Mouse (Mus musculus) kidney, adult 9 months (tissue): ENCODE data around the gene Slc30a3.
"Not testable (repeated sequence)": the region's sequence is repeated elsewhere in the genome, so short reads cannot be mapped to it uniquely, and the experiment has no call there.

Experiments used
- DNase-seq: peaks from one replicate; pipeline ENCODE4 v3.0.0; 2022

Gene Slc30a3

GRCm38 (mm10) chr5:31048763-31049641 is 59.0 kb downstream of the Slc30a3 start, which contains the start of gene Slc5a6:
Slc5a6 (minus strand) TSS chr5:31048924.
- peak; percentile 66 for DNase-seq

- peak; percentile 99 for DNase-seq
Observed at GRCm38 (mm10) chr5:31047848-31048762, 59.9 kb downstream of the Slc30a3 start, which contains the start of gene Atraid. Atraid (plus strand) TSS chr5:31048312.

- no peak for DNase-seq
Observed at GRCm38 (mm10) chr5:31047074-31047473, 61.0 kb downstream of the Slc30a3 start.

GRCm38 (mm10) chr5:31046416-31046815 is 61.6 kb downstream of the Slc30a3 start:
- DNase-seq, result no peak

- peak; percentile 38 for DNase-seq
Observed at GRCm38 (mm10) chr5:31038171-31038845, 69.7 kb downstream of the Slc30a3 start.

- not testable (repeated sequence) for DNase-seq
Observed at GRCm38 (mm10) chr5:31036556-31036955, 71.5 kb downstream of the Slc30a3 start.
